Mouse (Mus musculus): ENCODE measurements around the gene Sstr3. TPM values are rescaled to one million over a fixed set of nuclear protein-coding genes. Genes with fewer than 3 reads are reported as not detected.
A peak's percentile ranks its signal among the peaks of the same experiment; 100 is the strongest.

Sstr3 gene
- polyA plus RNA-seq, 1 experiment from 2014 or later = 0.02 TPM

DNA sequence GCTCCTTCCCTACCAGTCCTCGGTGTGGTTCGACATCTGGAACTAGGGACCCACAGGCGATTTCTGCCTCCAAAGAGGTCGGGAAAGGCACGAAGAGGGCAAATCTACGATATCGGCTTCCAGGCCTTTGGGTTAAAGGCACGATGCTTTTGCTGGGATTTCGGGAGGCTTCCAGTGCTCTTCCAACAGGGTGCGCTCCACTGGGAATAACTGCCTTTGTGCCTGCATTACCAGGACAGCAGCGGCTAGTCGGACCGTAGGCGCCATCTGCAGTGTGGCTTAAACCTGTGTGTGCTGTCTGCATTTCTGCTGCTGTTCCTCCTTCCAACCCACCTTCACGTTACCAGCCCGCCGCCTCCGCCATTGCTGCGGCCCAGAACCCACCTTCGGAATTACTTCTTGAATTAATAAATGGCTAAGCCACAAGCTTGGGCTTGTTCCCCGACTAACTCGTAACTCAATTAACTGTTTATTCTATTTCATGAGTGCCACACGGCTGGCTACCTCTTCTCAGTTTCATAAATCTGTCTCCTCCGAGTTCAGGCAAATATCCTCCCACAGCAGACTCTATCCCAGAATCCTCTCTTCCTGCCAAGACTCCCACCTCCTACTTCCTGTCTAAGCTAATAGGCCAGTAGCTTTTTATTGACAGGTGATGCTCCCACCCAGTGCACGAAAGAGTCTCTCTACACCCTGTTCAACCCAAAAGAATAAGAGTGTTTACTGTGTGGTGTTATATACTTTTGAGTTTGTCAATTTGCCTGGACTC, 10.2 kb upstream of the Sstr3 start:
- H3K4me3 ChIP-seq (ENCODE audit: low read depth, low read length) = peak overlapping the region; percentile 1; the same call in 1 of the 2 replicates
- H3K36me3 ChIP-seq (ENCODE audit: control insufficient read depth, insufficient read depth, low read length) = no peaks in the 10 kb centered on the region
- no peak overlapping the region for H3K27ac ChIP-seq (replicated peaks)
- no peak overlapping the region for H3K9ac ChIP-seq (ENCODE audit: low read length)
- DNase-seq (ENCODE audit: low spot score) (no peak), ATAC-seq (ENCODE audit: low FRiP score, low TSS enrichment) (no peak)
- no peak overlapping the region for H3K4me2 ChIP-seq (replicated peaks; ENCODE audit: low read depth)
- no peaks in the 10 kb centered on the region for H3K9me3 ChIP-seq (ENCODE audit: control insufficient read depth, low read length)
- no peaks in the 10 kb centered on the region for H3K27me3 ChIP-seq (ENCODE audit: control insufficient read depth, insufficient read depth, low read length)
- TF ChIP-seq CTCF (IDR thresholded peaks at IDR 0.05; ENCODE audit: low read depth) (peak; percentile 39; the same call in 1 of the 2 replicates), EP300 (optimal IDR thresholded peaks at IDR 0.05) (no peak)
- WGBS = 59% methylated on average over 25 of the region's 25 CpGs
- no peaks in the 10 kb centered on the region for H3K4me1 ChIP-seq (replicated peaks; ENCODE audit: control insufficient read depth, insufficient read depth)

DNA sequence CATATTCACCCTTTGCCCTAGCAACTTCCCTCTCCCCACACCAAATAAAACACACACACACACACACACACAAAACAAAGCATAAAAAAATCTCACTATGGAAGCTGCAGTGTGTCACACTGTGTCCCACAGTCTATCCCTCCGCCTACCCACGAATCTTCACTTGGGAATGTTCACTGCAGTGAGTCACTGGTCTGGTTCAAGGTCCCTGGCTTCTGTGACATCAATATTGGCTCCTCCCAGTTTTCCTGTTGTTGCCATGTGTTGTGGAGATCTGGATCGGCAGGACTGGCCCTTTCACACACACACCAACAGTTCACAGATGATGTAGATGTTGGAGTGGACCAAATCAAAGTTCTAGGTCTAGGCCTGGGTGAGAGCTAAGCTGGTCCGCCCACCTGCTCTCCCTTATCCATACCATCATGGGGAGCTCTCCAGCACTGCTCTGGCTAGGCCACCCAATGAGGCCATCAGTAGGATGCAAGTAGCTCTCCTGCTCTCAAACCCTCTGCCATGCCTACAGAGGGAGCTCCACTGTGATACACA, 4.8 kb upstream of the Sstr3 start:
- 53% methylated on average over 4 of the region's 4 CpGs for WGBS
- no peak overlapping the region for H3K4me2 ChIP-seq (replicated peaks; ENCODE audit: low read depth)
- ATAC-seq (ENCODE audit: low FRiP score, low TSS enrichment) = peak; percentile 62

GRCm38 (mm10) chr15:78548711-78549110, 4.2 kb upstream of the Sstr3 start:
- WGBS = 50% methylated on average over 8 of the region's 8 CpGs
- ATAC-seq (ENCODE audit: low FRiP score, low TSS enrichment) (no peak), DNase-seq (ENCODE audit: low spot score) (no peak)
- H3K4me3 ChIP-seq (ENCODE audit: low read depth, low read length) = no peak overlapping the region
- H3K4me1 ChIP-seq (replicated peaks; ENCODE audit: control insufficient read depth, insufficient read depth) = no peaks in the 10 kb centered on the region
- TF ChIP-seq CTCF (IDR thresholded peaks at IDR 0.05; ENCODE audit: low read depth) (no peak), EP300 (optimal IDR thresholded peaks at IDR 0.05) (no peak)
- H3K9me3 ChIP-seq (ENCODE audit: control insufficient read depth, low read length) = no peaks in the 10 kb centered on the region
- no peaks in the 10 kb centered on the region for H3K36me3 ChIP-seq (ENCODE audit: control insufficient read depth, insufficient read depth, low read length)
- 0 out of 2 replicates have a peak overlapping the region, but pooled peaks have one; percentile 1 for H3K27ac ChIP-seq (replicated peaks)
- no peak overlapping the region for H3K4me2 ChIP-seq (replicated peaks; ENCODE audit: low read depth)
- no peaks in the 10 kb centered on the region for H3K27me3 ChIP-seq (ENCODE audit: control insufficient read depth, insufficient read depth, low read length)
- no peak overlapping the region for H3K9ac ChIP-seq (ENCODE audit: low read length)

More for the DNA sequence above, 4.8 kb upstream of the Sstr3 start:
- DNase-seq (ENCODE audit: low spot score) = no peak
- no peak overlapping the region for H3K4me3 ChIP-seq (ENCODE audit: low read depth, low read length)
- H3K27me3 ChIP-seq (ENCODE audit: control insufficient read depth, insufficient read depth, low read length) = no peaks in the 10 kb centered on the region
- no peaks in the 10 kb centered on the region for H3K4me1 ChIP-seq (replicated peaks; ENCODE audit: control insufficient read depth, insufficient read depth)
- H3K27ac ChIP-seq (replicated peaks) = no peak overlapping the region
- no peak overlapping the region for H3K9ac ChIP-seq (ENCODE audit: low read length)
- TF ChIP-seq CTCF (IDR thresholded peaks at IDR 0.05; ENCODE audit: low read depth) (no peak), EP300 (optimal IDR thresholded peaks at IDR 0.05) (no peak)
- H3K9me3 ChIP-seq (ENCODE audit: control insufficient read depth, low read length) = no peaks in the 10 kb centered on the region
- no peaks in the 10 kb centered on the region for H3K36me3 ChIP-seq (ENCODE audit: control insufficient read depth, insufficient read depth, low read length)

DNA sequence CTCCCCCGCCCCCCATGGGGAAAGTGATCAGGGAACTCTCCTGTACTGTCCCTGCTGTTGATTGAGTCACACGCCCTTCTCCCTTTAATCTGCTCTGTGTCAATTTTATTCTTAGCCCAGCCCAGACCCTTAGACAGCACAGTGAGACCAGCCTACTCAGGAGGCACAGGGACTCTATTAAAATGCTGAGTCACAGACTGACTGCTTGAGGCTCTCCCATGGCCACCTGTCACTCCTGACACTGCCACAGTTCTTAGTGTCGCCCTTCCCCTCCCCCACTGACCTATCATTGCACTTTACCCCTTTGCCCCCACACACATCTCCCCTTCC, 3.8 kb upstream of the Sstr3 start:
- H3K4me1 ChIP-seq (replicated peaks; ENCODE audit: control insufficient read depth, insufficient read depth) = no peaks in the 10 kb centered on the region
- DNase-seq (ENCODE audit: low spot score) (no peak), ATAC-seq (ENCODE audit: low FRiP score, low TSS enrichment) (peak; percentile 57; the same call in 1 of the 2 replicates)
- WGBS = 29% methylated on average over 3 of the region's 3 CpGs
- H3K9ac ChIP-seq (ENCODE audit: low read length) = no peak overlapping the region
- no peak overlapping the region for H3K27ac ChIP-seq (replicated peaks)
- H3K36me3 ChIP-seq (ENCODE audit: control insufficient read depth, insufficient read depth, low read length) = no peaks in the 10 kb centered on the region
- H3K9me3 ChIP-seq (ENCODE audit: control insufficient read depth, low read length) = no peaks in the 10 kb centered on the region
- no peaks in the 10 kb centered on the region for H3K27me3 ChIP-seq (ENCODE audit: control insufficient read depth, insufficient read depth, low read length)
- no peak for TF ChIP-seq EP300 (optimal IDR thresholded peaks at IDR 0.05)
- TF ChIP-seq CTCF (IDR thresholded peaks at IDR 0.05; ENCODE audit: low read depth) = no peak
- H3K4me3 ChIP-seq (ENCODE audit: low read depth, low read length) = no peak overlapping the region
- H3K4me2 ChIP-seq (replicated peaks; ENCODE audit: low read depth) = no peak overlapping the region

GRCm38 (mm10) chr15:78547415-78548335, 3.2 kb upstream of the Sstr3 start:
- H3K4me3 ChIP-seq (ENCODE audit: low read depth, low read length) = no peak overlapping the region
- DNase-seq (ENCODE audit: low spot score) (peak; percentile 63), ATAC-seq (ENCODE audit: low FRiP score, low TSS enrichment) (0 out of 2 replicates have a peak, but pooled peaks have one; percentile 32)
- no peak overlapping the region for H3K9ac ChIP-seq (ENCODE audit: low read length)
- no peaks in the 10 kb centered on the region for H3K36me3 ChIP-seq (ENCODE audit: control insufficient read depth, insufficient read depth, low read length)
- 33% methylated on average over 5 of the region's 5 CpGs for WGBS
- no peak for TF ChIP-seq EP300 (optimal IDR thresholded peaks at IDR 0.05)
- peak; percentile 76 for TF ChIP-seq CTCF (IDR thresholded peaks at IDR 0.05; ENCODE audit: low read depth)
- H3K27me3 ChIP-seq (ENCODE audit: control insufficient read depth, insufficient read depth, low read length) = no peaks in the 10 kb centered on the region
- no peaks in the 10 kb centered on the region for H3K4me1 ChIP-seq (replicated peaks; ENCODE audit: control insufficient read depth, insufficient read depth)
- no peak overlapping the region for H3K27ac ChIP-seq (replicated peaks)
- H3K9me3 ChIP-seq (ENCODE audit: control insufficient read depth, low read length) = no peaks in the 10 kb centered on the region
- H3K4me2 ChIP-seq (replicated peaks; ENCODE audit: low read depth) = no peak overlapping the region
